In the genomic region with DNA sequence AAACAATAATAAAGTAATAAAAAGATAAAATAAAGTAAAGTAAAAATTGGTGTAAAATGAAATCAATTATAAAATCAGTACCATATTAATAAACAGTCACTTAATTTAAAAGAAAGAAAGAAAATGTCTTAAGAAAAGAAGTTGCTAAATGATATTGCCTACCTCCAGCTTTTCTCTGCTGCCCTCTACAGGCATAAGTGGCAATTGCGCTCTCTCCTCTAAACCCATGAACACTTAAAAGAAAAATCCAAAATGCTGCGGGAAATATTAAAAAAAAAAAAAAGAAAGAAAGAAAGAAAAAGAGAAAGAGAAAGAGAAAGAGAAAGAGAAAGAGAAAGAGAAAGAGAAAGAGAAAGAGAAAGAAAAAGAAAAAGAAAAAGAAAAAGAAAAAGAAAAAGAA, we compare ENCODE assay signal across 10 mouse cellular contexts. TPM values are rescaled to one million over a fixed set of nuclear protein-coding genes. Genes with fewer than 3 reads are reported as not detected.
DNase-seq lines count a peak whose midpoint lies in the region; ATAC-seq and TF ChIP-seq lines count a peak whose summit lies in the region.
"Not testable (repeated sequence)": the region's sequence is repeated elsewhere in the genome, so short reads cannot be mapped to it uniquely, and the experiment has no call there.
"Had no signal": no experiment of that assay in that cellular context is flagged by ENCODE, and none has a peak within 500 bp of the region (broad histone marks: within the 10 kb centered on the region; RNA-seq: fewer than 3 reads in every experiment).

No protein-coding gene starts in this region.

- not testable (repeated sequence) for H3K36me3 ChIP-seq in heart, adult 2 months (ENCODE audit: control insufficient read depth, insufficient read depth, low read length); liver, embryonic 13.5 days

- H3K79me2 ChIP-seq in heart, adult 2 months (replicated peaks; ENCODE audit: control insufficient read depth, insufficient read depth, low read length) = not testable (repeated sequence)

- DNase-seq in CD8-positive naive resting alpha-beta T cell, adult 2 months (ENCODE audit: low read depth in 2 of 2, low spot score in 2 of 2) = peak; percentile 41 to 68
- DNase-seq in adrenal gland, postnatal 4 days (ENCODE audit: low spot score in 2 of 2) = peak; percentile 14 to 24
- peak; percentile 64 for DNase-seq in embryo, embryonic 11 days
- DNase-seq in heart, adult 2 months = peak; percentile 52 to 78
- peak; percentile 67 to 86 for DNase-seq in kidney, postnatal 25 days
- DNase-seq in liver, embryonic 13.5 days = peak; percentile 15
- peak; percentile 11 for DNase-seq in ovary, postnatal 10 days (ENCODE audit: low spot score)
- DNase-seq in testis, postnatal 14 days (ENCODE audit: low spot score) = peak; percentile 10

- not testable (repeated sequence) for H3K9me3 ChIP-seq in liver, embryonic 13.5 days (replicated peaks)

- TF ChIP-seq CTCF in heart, adult 2 months (IDR thresholded peaks at IDR 0.05) = peak; percentile 80

- 1% methylated on average over 2 of the region's 2 CpGs for WGBS in heart, adult 2 months
- WGBS in liver, embryonic 13.5 days (ENCODE audit: insufficient replicate concordance) = 10% methylated on average over 2 of the region's 2 CpGs

- TF ChIP-seq EP300 in heart, adult 2 months (IDR thresholded peaks at IDR 0.05; ENCODE audit: insufficient read depth, low read depth, low read length) = not testable (repeated sequence)

- intact Hi-C loops in heart, adult 2 months (cut with DNase I) = loop anchor here (1.0 kb wide), 1 partner anchor 156 kb away; no protein-coding TSS in a partner anchor

- not testable (repeated sequence) for H3K4me2 ChIP-seq in liver, embryonic 13.5 days

- not testable (repeated sequence) for H3K9ac ChIP-seq in heart, adult 2 months (ENCODE audit: low read depth, low read length); liver, embryonic 13.5 days

- not testable (repeated sequence) for H3K4me3 ChIP-seq in heart, adult 2 months; liver, embryonic 13.5 days (replicated peaks)

- H3K27ac ChIP-seq in heart, adult 2 months; liver, embryonic 13.5 days: not testable (repeated sequence)

- not testable (repeated sequence) for H3K27me3 ChIP-seq in heart, adult 2 months (ENCODE audit: control insufficient read depth, insufficient read depth, low read length); liver, embryonic 13.5 days

- not testable (repeated sequence) for ATAC-seq in liver, embryonic 13.5 days (ENCODE audit: low read depth)

- TF ChIP-seq POLR2A in heart, adult 2 months (IDR thresholded peaks at IDR 0.05; ENCODE audit: insufficient read depth, low read depth, low read length) = not testable (repeated sequence)

- not testable (repeated sequence) for H3K4me1 ChIP-seq in heart, adult 2 months (ENCODE audit: control insufficient read depth, insufficient read depth, low read length); liver, embryonic 13.5 days (replicated peaks)

RNA-seq across cellular contexts. Expression of a gene that starts 25.5 kb away (rescaled TPM):
- 10 to 100 TPM; 11.5 to 12.4 TPM for total RNA-seq in adrenal gland, postnatal 4 days (2021)
- 10 to 100 TPM; 10.7 to 16.0 TPM for total RNA-seq in heart, adult 2 months (2021)
- polyA plus RNA-seq in heart, adult 2 months (2012; rRNA removed) = 9.5 and 16.8 TPM in 2 replicates
- polyA plus RNA-seq in liver, embryonic 13.5 days (2015; fragmentation: Nextera tagmentation; extraction: Ambion mirVana) = 2.1 and 2.6 TPM in 2 replicates

RNA-seq across cellular contexts. Expression of a gene that starts 51.3 kb away (rescaled TPM):
- total RNA-seq in adrenal gland, postnatal 4 days (2021) = under 1 TPM; 0.22 to 0.28 TPM
- total RNA-seq in heart, adult 2 months (2021) = under 1 TPM; 0.16 to 0.18 TPM
- 0.04 TPM in 1 of 2 replicates, not detected in the other for polyA plus RNA-seq in heart, adult 2 months (2012; rRNA removed)
- not detected in 2 replicates for polyA plus RNA-seq in liver, embryonic 13.5 days (2015; fragmentation: Nextera tagmentation; extraction: Ambion mirVana)
- polyA plus RNA-seq: heart, embryonic 13.5 days; lung, embryonic 15.5 days had no signal

RNA-seq across cellular contexts. Expression of a gene that starts 54.9 kb away (rescaled TPM):
- total RNA-seq in adrenal gland, postnatal 4 days (2021) = 10 to 100 TPM; 12.8 to 38.7 TPM
- 10 to 100 TPM; 28.3 to 37.7 TPM for total RNA-seq in heart, adult 2 months (2021)
- 10.9 and 22.1 TPM in 2 replicates for polyA plus RNA-seq in heart, adult 2 months (2012; rRNA removed)
- polyA plus RNA-seq in liver, embryonic 13.5 days (2015; fragmentation: Nextera tagmentation; extraction: Ambion mirVana) = 10.3 and 11.9 TPM in 2 replicates

Comparison
In these comparisons a context has a peak if more than half of its experiments do, and no peak if none do; other contexts are left out.
1. DNase-seq: peak in every context shown above with its lines; median percentile 76 in kidney, postnatal 25 days; 65 in heart, adult 2 months; 64 in embryo, embryonic 11 days; 54 in CD8-positive naive resting alpha-beta T cell, adult 2 months; 19 in adrenal gland, postnatal 4 days; 15 in liver, embryonic 13.5 days; 11 in ovary, postnatal 10 days; 10 in testis, postnatal 14 days.